Mouse (Mus musculus): ENCODE results near the gene Stx1a.

GRCm38 (mm10) chr5:135009590-135010319 lies 13.5 kb upstream of the Stx1a start:
- no peak for TF ChIP-seq E2F4 (IDR thresholded peaks at IDR 0.05; ENCODE audit: insufficient read depth)
- peak; percentile 17 for TF ChIP-seq POLR2AphosphoS2 (IDR thresholded peaks at IDR 0.05; ENCODE audit: insufficient read length, low read depth)
- peak; percentile 59 for TF ChIP-seq POLR2A (IDR thresholded peaks at IDR 0.05; ENCODE audit: insufficient read length, low read depth)
- no peak for TF ChIP-seq USF1 (IDR thresholded peaks at IDR 0.05; ENCODE audit: low read depth)
- no peak for TF ChIP-seq CEBPB (IDR thresholded peaks at IDR 0.05; ENCODE audit: insufficient read depth, poor library complexity, severe bottlenecking)
- TF ChIP-seq REST (IDR thresholded peaks at IDR 0.05; ENCODE audit: insufficient read depth, insufficient read length) = no peak
- TF ChIP-seq SRF (IDR thresholded peaks at IDR 0.05; ENCODE audit: control insufficient read depth, insufficient read length, low read depth) = no peak
- no peak for TF ChIP-seq MAX (IDR thresholded peaks at IDR 0.05; ENCODE audit: low read depth)
- TF ChIP-seq TCF3 (IDR thresholded peaks at IDR 0.05; ENCODE audit: insufficient read length, low read depth) = no peak
- no peak for TF ChIP-seq MYOG (IDR thresholded peaks at IDR 0.05; ENCODE audit: control insufficient read depth in 1 of 3, insufficient read depth in 1 of 3, insufficient read length in 2 of 3, low read depth in 2 of 3)
- TF ChIP-seq MYOD1 (IDR thresholded peaks at IDR 0.05; ENCODE audit: control insufficient read depth in 1 of 3, insufficient read length in 2 of 3, low read depth in 2 of 3) = no peak
- TF ChIP-seq TCF12 (IDR thresholded peaks at IDR 0.05; ENCODE audit: insufficient read depth, poor library complexity, severe bottlenecking) = no peak
